Mouse (Mus musculus) G1E (cell line): ENCODE measurements around the gene Klhl29.

Experiments used
- CTCF ChIP-seq: IDR thresholded peaks from 2 replicates; pipeline ENCODE4 v1.5.1; 2012; ENCODE audit warnings: low read depth, low read length, inconsistent platforms, mixed read lengths
- GATA1 ChIP-seq: IDR thresholded peaks from 2 replicates; pipeline ENCODE4 v1.6.1; 2012; ENCODE audit warnings: borderline replicate concordance, low read length, inconsistent platforms, mixed read lengths
- GATA2 ChIP-seq: IDR thresholded peaks from 2 replicates; pipeline ENCODE4 v1.6.1; 2012; ENCODE audit warnings: low read depth, low read length, inconsistent platforms, borderline replicate concordance
- POLR2AphosphoS5 ChIP-seq: IDR thresholded peaks from 2 replicates; pipeline ENCODE4 v1.6.1; 2012; ENCODE audit warnings: low read depth, low read length, inconsistent platforms; ENCODE audit not compliant: insufficient replicate concordance

GRCm38 (mm10) chr12:5255079-5255478, 120.4 kb downstream of the Klhl29 start:
- no peak for TF ChIP-seq CTCF
- no peak for TF ChIP-seq GATA1
- no peak for TF ChIP-seq POLR2AphosphoS5
- no peak for TF ChIP-seq GATA2
